Mouse (Mus musculus) Patski (cell line): ENCODE data around the gene Dock6. TPM values are rescaled to one million over a fixed set of nuclear protein-coding genes. Genes with fewer than 3 reads are reported as not detected.
A peak's percentile ranks its signal among the peaks of the same experiment; 100 is the strongest.

Experiments used
- ATAC-seq: fragments of 100-300 bp; one replicate; pipeline ENCODE4 v1.8.0; 2021
- CTCF ChIA-PET: fragments of 350-600 bp; sonication (Branson Sonifier 250); formaldehyde crosslinking; loops from one replicate; lab custom pipeline; 2022; ENCODE audit warnings: inconsistent platforms; lab: Charles Lee
- POLR2A ChIA-PET: fragments of 350-600 bp; sonication (Branson Sonifier 250); formaldehyde crosslinking; loops from one replicate; lab custom pipeline; 2022; ENCODE audit warnings: antibody characterized with exemption, inconsistent platforms; lab: Charles Lee
- DNase-seq: peaks from one replicate; pipeline ENCODE4 v3.0.0-alpha.2; 2011; ENCODE audit warnings: low read depth, low spot score
- H3K27me3 ChIP-seq: fragments of 371-371 bp; one replicate; pipeline ENCODE4 v1.5.1; 2021
- CTCF ChIP-seq: fragments of 100-300 bp; IDR thresholded peaks from one replicate; pipeline ENCODE4 v1.5.1; 2021
- in situ Hi-C: fragments of 300-500 bp; cut with MboI; formaldehyde crosslinking; loops from 3 replicates; pipeline ENCODE4 v1.11.1; 2018; ENCODE audit warnings: low pct_unique_long_range_greater_than_20kb, mixed read lengths
- polyA plus RNA-seq: library from polyadenylated mRNA; unstranded; gene quantifications from one replicate; pipeline ENCODE4 v1.2.3, GENCODE M21; 2021

Gene Dock6
- polyA plus RNA-seq, 1 experiment from 2014 or later = 36.1 TPM

GRCm38 (mm10) chr9:21767896-21768295 is 84.5 kb downstream of the Dock6 start:
- TF ChIP-seq CTCF = no peak
- ChIA-PET POLR2A (interaction anchor here (0.6 kb wide), 2 partner anchors 55 to 149 kb away, joined by 3 to 4 read pairs; no protein-coding TSS in a partner anchor), CTCF (interaction anchor here (0.9 kb wide), 1 partner anchor 11 kb away, joined by 3 read pairs; no protein-coding TSS in a partner anchor)
- in situ Hi-C loops = no loop called here
- no peak for DNase-seq
- ATAC-seq = no peak
- H3K27me3 ChIP-seq = no peaks in the 10 kb centered on the region

- ATAC-seq (no peak), DNase-seq (no peak)
- ChIA-PET CTCF (interaction anchor here (0.9 to 1.4 kb wide), 2 partner anchors 12 to 14 kb away, joined by 3 read pairs; no protein-coding TSS in a partner anchor), POLR2A (interaction anchor here (0.7 kb wide), 1 partner anchor 41 kb away, joined by 3 read pairs; no protein-coding TSS in a partner anchor)
- in situ Hi-C loops = no loop called here
- TF ChIP-seq CTCF = no peak
- H3K27me3 ChIP-seq = no peaks in the 10 kb centered on the region
These were observed 88.1 kb downstream of the Dock6 start for GRCm38 (mm10) chr9:21764084-21764999.

GRCm38 (mm10) chr9:21762135-21762534 is 90.3 kb downstream of the Dock6 start:
- no peak for ATAC-seq
- in situ Hi-C loops = no loop called here
- ChIA-PET CTCF (interaction anchor here (2.2 to 2.6 kb wide), 2 partner anchors 41 to 160 kb away, joined by 6 to 13 read pairs; no protein-coding TSS in a partner anchor), POLR2A (no interaction called here)
- H3K27me3 ChIP-seq = no peaks in the 10 kb centered on the region
- TF ChIP-seq CTCF = no peak
- DNase-seq = no peak

- H3K27me3 ChIP-seq = no peaks in the 10 kb centered on the region
- POLR2A ChIA-PET = interaction anchor here (0.9 to 1.3 kb wide), 3 partner anchors 9 to 35 kb away, joined by 3 to 4 read pairs (median 3); no protein-coding TSS in a partner anchor
- peak; percentile 77 for DNase-seq
- in situ Hi-C loops = no loop called here
- ATAC-seq = peak; percentile 84
- no peak for TF ChIP-seq CTCF
- CTCF ChIA-PET = interaction anchor here (0.7 to 2.6 kb wide), 17 partner anchors 8 to 194 kb away, joined by 3 to 13 read pairs (median 4); partner anchors contain the start of gene Kank2
These were observed 92.0 kb downstream of the Dock6 start, which contains the start of gene Spc24 for GRCm38 (mm10) chr9:21760155-21761088. TSS of gene Spc24 (minus strand) at chr9:21760303.

GRCm38 (mm10) chr9:21759718-21760117 is 92.7 kb downstream of the Dock6 start:
- in situ Hi-C loops = loop anchor here (10.0 kb wide), 1 partner anchor 115 kb away; no protein-coding TSS in a partner anchor
- ATAC-seq = no peak
- no peak for TF ChIP-seq CTCF
- POLR2A ChIA-PET = interaction anchor here (1.3 kb wide), 1 partner anchor 33 kb away, joined by 3 read pairs; no protein-coding TSS in a partner anchor
- H3K27me3 ChIP-seq = no peaks in the 10 kb centered on the region
- no peak for DNase-seq
- CTCF ChIA-PET = interaction anchor here (1.3 to 2.6 kb wide), 5 partner anchors 10 to 157 kb away, joined by 3 to 13 read pairs (median 8); no protein-coding TSS in a partner anchor

- POLR2A ChIA-PET = no interaction called here
- in situ Hi-C loops = loop anchor here (10.0 kb wide), 1 partner anchor 116 kb away; no protein-coding TSS in a partner anchor
- DNase-seq = no peak
- no peaks in the 10 kb centered on the region for H3K27me3 ChIP-seq
- no peak for TF ChIP-seq CTCF
- no peak for ATAC-seq
- CTCF ChIA-PET = interaction anchor here (1.2 kb wide), 1 partner anchor 45 kb away, joined by 4 read pairs; no protein-coding TSS in a partner anchor
These were observed 93.6 kb downstream of the Dock6 start for GRCm38 (mm10) chr9:21758576-21759529.

- no peak for TF ChIP-seq CTCF
- POLR2A ChIA-PET = no interaction called here
- in situ Hi-C loops = loop anchor here (5.0 to 10.0 kb wide), 2 partner anchors 48 to 120 kb away; no protein-coding TSS in a partner anchor
- DNase-seq = no peak
- CTCF ChIA-PET = interaction anchor here (0.6 to 1.0 kb wide), 2 partner anchors 21 to 43 kb away, joined by 3 to 4 read pairs; no protein-coding TSS in a partner anchor
- H3K27me3 ChIP-seq = no peaks in the 10 kb centered on the region
- ATAC-seq = no peak
These were observed 97.7 kb downstream of the Dock6 start for GRCm38 (mm10) chr9:21754516-21755321.

- H3K27me3 ChIP-seq = no peaks in the 10 kb centered on the region
- in situ Hi-C loops = loop anchor here (5.0 to 10.0 kb wide), 2 partner anchors 48 to 121 kb away; no protein-coding TSS in a partner anchor
- DNase-seq (peak; percentile 63), ATAC-seq (peak; percentile 61)
- ChIA-PET POLR2A (interaction anchor here (1.0 kb wide), 1 partner anchor 44 kb away, joined by 4 read pairs; the partner anchor contains the start of gene Kank2), CTCF (interaction anchor here (1.0 kb wide), 1 partner anchor 44 kb away, joined by 3 read pairs; no protein-coding TSS in a partner anchor)
- no peak for TF ChIP-seq CTCF
These were observed 98.4 kb downstream of the Dock6 start for GRCm38 (mm10) chr9:21754003-21754402.
